Mouse (Mus musculus) spleen, postnatal 0 days (tissue): ENCODE results near the gene Lce1a2. TPM values are rescaled to one million over a fixed set of nuclear protein-coding genes. Genes with fewer than 3 reads are reported as not detected.

Experiments
- polyA plus RNA-seq: library from polyadenylated mRNA; unstranded; fragments of >200 nt; fragmentation: Nextera tagmentation; extraction: Ambion mirVana; gene quantifications from 2 replicates; pipeline ENCODE4 v1.2.1, GENCODE M21; 2015

Lce1a2 gene
- not detected in 2 replicates for polyA plus RNA-seq

GRCm38 (mm10) chr3:92670215-92670614 is at the start of gene Lce1a2:
TSS of gene Lce1a2 (minus strand) at chr3:92670315.

GRCm38 (mm10) chr3:92708974-92709373 is 38.9 kb upstream of the Lce1a2 start, which contains the start of gene Lce1e:
TSS of gene Lce1e (minus strand) at chr3:92709074.

DNA sequence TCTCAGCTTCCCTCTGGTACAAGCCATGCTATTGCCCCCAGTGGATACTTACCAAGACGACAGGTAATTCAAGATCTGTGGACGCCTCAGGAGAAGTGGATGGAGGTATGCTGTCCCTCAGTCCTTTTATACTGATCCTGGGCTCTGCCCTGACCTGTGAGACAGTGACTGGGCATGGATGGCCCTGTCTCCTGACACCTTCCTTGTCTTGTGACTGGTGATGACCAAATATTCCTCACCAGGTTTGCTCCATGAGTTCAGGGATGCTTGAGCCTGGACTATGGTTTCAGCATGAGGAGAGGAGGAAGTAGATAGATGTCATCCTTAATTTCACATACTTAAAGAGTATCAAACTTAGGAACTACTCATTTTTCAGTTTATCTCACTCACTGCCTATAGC is 17.0 kb upstream of the Lce1a2 start, which contains the start of gene Lce1d:
TSS of gene Lce1d (minus strand) at position 101 of the 400 bp plus-strand sequence.

GRCm38 (mm10) chr3:92678947-92679346 is 8.8 kb upstream of the Lce1a2 start, which contains the start of gene Lce1c:
TSS of gene Lce1c (plus strand) at chr3:92679247.

GRCm38 (mm10) chr3:92656826-92657225 is 13.3 kb downstream of the Lce1a2 start, which contains the start of gene Lce1b:
TSS of gene Lce1b (minus strand) at chr3:92656926.

DNA sequence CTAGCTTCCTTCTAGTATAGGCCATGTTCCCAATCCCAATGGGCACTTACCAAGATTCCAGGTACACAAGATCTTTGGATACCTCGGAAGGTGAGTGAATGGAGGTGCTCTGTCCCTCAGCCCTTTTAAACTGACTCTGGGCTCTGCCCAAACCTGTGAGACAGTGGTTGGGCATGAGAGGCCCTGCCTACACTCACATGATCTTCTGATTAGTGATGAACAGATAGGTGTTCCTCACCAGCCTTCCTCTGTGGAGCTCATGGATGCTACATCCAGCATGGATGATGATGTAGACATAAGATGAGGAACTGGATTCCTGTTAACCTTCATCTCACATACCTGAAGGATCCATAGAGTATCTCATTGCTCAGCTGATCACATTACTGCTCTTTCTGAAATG is 21.9 kb downstream of the Lce1a2 start, which contains the start of gene Lce1a1:
TSS of gene Lce1a1 (minus strand) at position 101 of the 400 bp plus-strand sequence.

GRCm38 (mm10) chr3:92621560-92621959 is 48.6 kb downstream of the Lce1a2 start, which contains the start of gene Lce6a:
TSS of gene Lce6a (minus strand) at chr3:92621660.

Other genes with a start within 250 kb of the Lce1a2 start
- gene Gm9774, start 240.9 kb downstream of the Lce1a2 start, polyA plus RNA-seq = 6.8 and 7.6 TPM in 2 replicates
- gene Sprr2k, start 237.7 kb downstream of the Lce1a2 start, polyA plus RNA-seq = not detected in 2 replicates
- not detected in 2 replicates for gene Sprr1b, start 231.5 kb downstream of the Lce1a2 start, polyA plus RNA-seq
- gene Sprr3, start 211.6 kb downstream of the Lce1a2 start, polyA plus RNA-seq = 0.11 TPM in 1 of 2 replicates, not detected in the other
- 0.17 TPM in 1 of 2 replicates, not detected in the other for gene Sprr1a, start 184.4 kb downstream of the Lce1a2 start, polyA plus RNA-seq
- not detected in 2 replicates for gene Sprr4, start 169.8 kb downstream of the Lce1a2 start, polyA plus RNA-seq
- gene 2310046K23Rik, start 135.8 kb downstream of the Lce1a2 start, polyA plus RNA-seq = not detected in 2 replicates
- gene Ivl, start 96.6 kb downstream of the Lce1a2 start, polyA plus RNA-seq = 0.12 and 0.19 TPM in 2 replicates
- gene Smcp, start 81.3 kb downstream of the Lce1a2 start, polyA plus RNA-seq = not detected in 2 replicates
- not detected in 2 replicates for gene 2210017I01Rik, start 62.8 kb downstream of the Lce1a2 start, polyA plus RNA-seq
- gene Lce6a, start 48.7 kb downstream of the Lce1a2 start, polyA plus RNA-seq = not detected in 2 replicates
- not detected in 2 replicates for gene Lce1a1, start 22.0 kb downstream of the Lce1a2 start, polyA plus RNA-seq
- gene Lce1b, start 13.4 kb downstream of the Lce1a2 start, polyA plus RNA-seq = not detected in 2 replicates
- 0.17 TPM in 1 of 2 replicates, not detected in the other for gene Lce1c, start 8.9 kb upstream of the Lce1a2 start, polyA plus RNA-seq
- gene Lce1d, start 16.9 kb upstream of the Lce1a2 start, polyA plus RNA-seq = not detected in 2 replicates
- gene Lce1e, start 38.8 kb upstream of the Lce1a2 start, polyA plus RNA-seq = not detected in 2 replicates
- not detected in 2 replicates for gene Lce1f, start 50.0 kb upstream of the Lce1a2 start, polyA plus RNA-seq
- not detected in 2 replicates for gene Gm38119, start 68.8 kb upstream of the Lce1a2 start, polyA plus RNA-seq
- gene Lce1g, start 82.0 kb upstream of the Lce1a2 start, polyA plus RNA-seq = not detected in 2 replicates
- not detected in 2 replicates for gene Lce1h, start 94.8 kb upstream of the Lce1a2 start, polyA plus RNA-seq
- not detected in 2 replicates for gene Lce1i, start 108.6 kb upstream of the Lce1a2 start, polyA plus RNA-seq
- not detected in 2 replicates for gene Lce1j, start 120.2 kb upstream of the Lce1a2 start, polyA plus RNA-seq
- not detected in 2 replicates for gene Lce1k, start 137.6 kb upstream of the Lce1a2 start, polyA plus RNA-seq
- not detected in 2 replicates for gene Kprp, start 156.9 kb upstream of the Lce1a2 start, polyA plus RNA-seq
- gene Lce1l, start 181.0 kb upstream of the Lce1a2 start, polyA plus RNA-seq = not detected in 2 replicates
- gene 2310050C09Rik, start 199.9 kb upstream of the Lce1a2 start, polyA plus RNA-seq = not detected in 2 replicates